Mouse (Mus musculus) thymus, adult 2 months (tissue): Measurements from ENCODE around the gene Mettl3. TPM values are rescaled to one million over a fixed set of nuclear protein-coding genes. Genes with fewer than 3 reads are reported as not detected.
A peak's percentile ranks its signal among the peaks of the same experiment; 100 is the strongest.
"Not testable (repeated sequence)": the region's sequence is repeated elsewhere in the genome, so short reads cannot be mapped to it uniquely, and the experiment has no call there.

Experiments used
- DNase-seq: peaks from one replicate; pipeline ENCODE4 v3.0.0; 2021
- H3K27ac ChIP-seq: fragments of 200-500 bp; 2 replicates; pipeline ENCODE4 v1.5.1; 2012; ENCODE audit warnings: low read length, control low read depth; ENCODE audit not compliant: control insufficient read depth, insufficient read depth
- H3K27me3 ChIP-seq: fragments of 200-500 bp; 2 replicates; pipeline ENCODE4 v1.6.1; 2012; ENCODE audit warnings: mild to moderate bottlenecking, low read length, moderate library complexity, mixed read lengths; ENCODE audit not compliant: control insufficient read depth, insufficient read depth
- H3K36me3 ChIP-seq: fragments of 200-500 bp; 2 replicates; pipeline ENCODE4 v1.6.1; 2012; ENCODE audit warnings: mild to moderate bottlenecking, low read length, moderate library complexity; ENCODE audit not compliant: control insufficient read depth, insufficient read depth
- H3K4me1 ChIP-seq: fragments of 200-500 bp; replicated peaks from 2 replicates; pipeline ENCODE4 v1.6.1; 2012; ENCODE audit warnings: low read length; ENCODE audit not compliant: control insufficient read depth, insufficient read depth
- H3K4me3 ChIP-seq: fragments of 200-500 bp; 2 replicates; pipeline ENCODE4 v1.5.1; 2012; ENCODE audit warnings: mild to moderate bottlenecking, low read length, control low read depth, moderate library complexity; ENCODE audit not compliant: control insufficient read depth, insufficient read depth
- CTCF ChIP-seq: fragments of 200-500 bp; IDR thresholded peaks from 2 replicates; pipeline ENCODE4 v1.5.1; 2012; ENCODE audit warnings: mild to moderate bottlenecking, control low read depth, low read length, moderate library complexity, borderline replicate concordance; ENCODE audit not compliant: control insufficient read depth, poor library complexity, insufficient read depth; ENCODE audit errors: extremely low read depth
- POLR2A ChIP-seq: fragments of 200-500 bp; IDR thresholded peaks from 2 replicates; pipeline ENCODE4 v1.6.1; 2012; ENCODE audit warnings: mild to moderate bottlenecking, low read length, control low read depth, moderate library complexity; ENCODE audit not compliant: control insufficient read depth, poor library complexity, insufficient read depth; ENCODE audit errors: extremely low read depth
- WGBS: fragments of 180-500 bp; shearing (Covaris S2); methylation state at CpG from one replicate; pipeline ENCODE4 v1.1.7; 2018; 5-methylcytosine and 5-hydroxymethylcytosine counted together
- polyA plus RNA-seq: library from polyadenylated mRNA; depleted of rRNA; stranded (reverse); fragments of >200 nt; gene quantifications from 2 replicates; pipeline ENCODE4 v1.2.3, GENCODE M21; 2012

The Mettl3 gene
- polyA plus RNA-seq, 1 experiment = 54.2 TPM

GRCm38 (mm10) chr14:52306100-52306499, 1.2 kb upstream of the Mettl3 start:
- H3K4me3 ChIP-seq = no peak overlapping the region
- TF ChIP-seq POLR2A (no peak), CTCF (no peak)

GRCm38 (mm10) chr14:52303517-52303916, 1.4 kb downstream of the Mettl3 start:
- 95% methylated on average over 3 of the region's 3 CpGs for WGBS
- not testable (repeated sequence) for DNase-seq, H3K4me1 ChIP-seq, H3K27me3 ChIP-seq, H3K27ac ChIP-seq, H3K4me3 ChIP-seq
- peaks cover 17% of the 10 kb centered on the region for H3K36me3 ChIP-seq

More at GRCm38 (mm10) chr14:52306100-52306499, 1.2 kb upstream of the Mettl3 start:
- DNase-seq = no peak
- H3K4me1 ChIP-seq = no peaks in the 10 kb centered on the region
- H3K27ac ChIP-seq = no peak overlapping the region
- H3K27me3 ChIP-seq = no peaks in the 10 kb centered on the region
- WGBS = 97% methylated on average over 2 of the region's 2 CpGs
- no peaks in the 10 kb centered on the region for H3K36me3 ChIP-seq

GRCm38 (mm10) chr14:52295558-52296264, 9.2 kb downstream of the Mettl3 start:
- 79% methylated on average over 6 of the region's 6 CpGs for WGBS
- no peak for DNase-seq

GRCm38 (mm10) chr14:52284191-52284590, 20.7 kb downstream of the Mettl3 start:
- Histone ChIP-seq H3K4me1 (no peaks in the 10 kb centered on the region), H3K36me3 (peaks cover 24% of the 10 kb centered on the region), H3K27ac (no peak overlapping the region), H3K4me3 (no peak overlapping the region), H3K27me3 (no peaks in the 10 kb centered on the region)
- no peak for TF ChIP-seq POLR2A
- no peak for TF ChIP-seq CTCF
- no peak for DNase-seq
- WGBS = 96% methylated on average over 3 of the region's 3 CpGs

More at GRCm38 (mm10) chr14:52295558-52296264, 9.2 kb downstream of the Mettl3 start:
- H3K4me3 ChIP-seq = no peak overlapping the region
- TF ChIP-seq CTCF (no peak), POLR2A (no peak)
- H3K27me3 ChIP-seq = no peaks in the 10 kb centered on the region
- H3K27ac ChIP-seq = no peak overlapping the region
- peaks cover 86% of the 10 kb centered on the region for H3K36me3 ChIP-seq
- no peaks in the 10 kb centered on the region for H3K4me1 ChIP-seq

GRCm38 (mm10) chr14:52283629-52284028, 21.3 kb downstream of the Mettl3 start:
- no peak for DNase-seq
- WGBS = 97% methylated on average over 5 of the region's 5 CpGs
- Histone ChIP-seq H3K36me3 (peaks cover 24% of the 10 kb centered on the region), H3K27me3 (no peaks in the 10 kb centered on the region), H3K4me1 (no peaks in the 10 kb centered on the region), H3K27ac (no peak overlapping the region), H3K4me3 (no peak overlapping the region)
- TF ChIP-seq CTCF = no peak
- no peak for TF ChIP-seq POLR2A

GRCm38 (mm10) chr14:52279747-52280120, 25.2 kb downstream of the Mettl3 start:
- WGBS = 1% methylated on average over 21 of the region's 21 CpGs
- Histone ChIP-seq H3K36me3 (no peaks in the 10 kb centered on the region), H3K27ac (peak overlapping the region; percentile 75), H3K27me3 (no peaks in the 10 kb centered on the region), H3K4me1 (no peaks in the 10 kb centered on the region), H3K4me3 (peak overlapping the region; percentile 64)
- no peak for TF ChIP-seq CTCF
- DNase-seq = no peak
